In genomic region chr1:190111741-190112140, GRCm38 (mm10) we compare ENCODE assay signal across 23 mouse cellular contexts. TPM values are rescaled to one million over a fixed set of nuclear protein-coding genes. Genes with fewer than 3 reads are reported as not detected.
DNase-seq lines count a peak whose midpoint lies in the region; TF ChIP-seq lines count a peak whose summit lies in the region.
"Had no signal": no experiment of that assay in that cellular context is flagged by ENCODE, and none has a peak within 500 bp of the region (broad histone marks: within the 10 kb centered on the region; RNA-seq: fewer than 3 reads in every experiment).

No protein-coding gene starts in this region.

- no peak for TF ChIP-seq POLR2A in liver, adult 2 months (IDR thresholded peaks at IDR 0.05; ENCODE audit: extremely low read depth, insufficient read depth, low read length)

- no peaks in the 10 kb centered on the region for H3K79me2 ChIP-seq in liver, adult 2 months (ENCODE audit: control insufficient read depth, insufficient read depth, low read length)

- 36% methylated on average over 6 of the region's 6 CpGs for WGBS in liver, adult 2 months

- no peak for TF ChIP-seq CTCF in liver, adult 2 months (IDR thresholded peaks at IDR 0.05; ENCODE audit: low read depth, low read length)

- no peak overlapping the region for H3K4me3 ChIP-seq in liver, adult 2 months (ENCODE audit: insufficient read depth, low read depth, low read length)
- H3K4me3 ChIP-seq: embryonic facial prominence, embryonic 13.5 days; embryonic facial prominence, embryonic 15.5 days; erythroblast, embryonic 14.5 days; forebrain, embryonic 10.5 days; forebrain, embryonic 12.5 days had no signal

- DNase-seq in heart, adult 11 months, result peak; percentile 64
- no peak for DNase-seq in heart, postnatal 25 days (ENCODE audit: low spot score)
- DNase-seq in liver, adult 2 months (ENCODE audit: extremely low read depth, low read depth, low spot score), result peak; percentile 60
- DNase-seq in liver, result no peak
- peak; percentile 4 for DNase-seq in NIH3T3 (ENCODE audit: low read depth)
- DNase-seq in yolk sac, embryonic 10.5 days (ENCODE audit: low spot score), result no peak
- DNase-seq: adrenal gland, postnatal 10 days; adrenal gland, postnatal 25 days; B cell, adult 2 months; cerebellum, adult 11 months; cerebellum, adult 18-20 months; cerebellum, adult 8-10 months; cerebellum, adult 9-11 months; cerebellum, postnatal 14 days; cerebellum, postnatal 36 days; embryo, embryonic 11 days had no signal

- H3K4me1 ChIP-seq in liver, adult 2 months (ENCODE audit: control insufficient read depth, insufficient read depth, low read length), result peaks cover 5% of the 10 kb centered on the region; the same call in 1 of the 2 replicates
- H3K4me1 ChIP-seq: embryonic facial prominence, embryonic 13.5 days; embryonic facial prominence, embryonic 15.5 days; forebrain, embryonic 12.5 days had no signal

- peak overlapping the region; percentile 82 for H3K27ac ChIP-seq in liver, adult 2 months (replicated peaks; ENCODE audit: insufficient read depth, low read depth, low read length)
- H3K27ac ChIP-seq: embryonic facial prominence, embryonic 13.5 days; embryonic facial prominence, embryonic 15.5 days; forebrain, embryonic 10.5 days; forebrain, embryonic 12.5 days had no signal

- H3K27me3 ChIP-seq in liver, adult 2 months (ENCODE audit: control insufficient read depth, insufficient read depth, low read length), result no peaks in the 10 kb centered on the region
- H3K27me3 ChIP-seq: embryonic facial prominence, embryonic 13.5 days; embryonic facial prominence, embryonic 15.5 days; forebrain, embryonic 12.5 days had no signal

- intact Hi-C loops in heart, postnatal 25 days (cut with DNase I), result no loop called here

- no peak overlapping the region for H3K9ac ChIP-seq in liver, adult 2 months (ENCODE audit: low read depth, low read length)
- H3K9ac ChIP-seq: embryonic facial prominence, embryonic 13.5 days; embryonic facial prominence, embryonic 15.5 days; forebrain, embryonic 12.5 days had no signal

- no peaks in the 10 kb centered on the region for H3K36me3 ChIP-seq in liver, adult 2 months (ENCODE audit: control insufficient read depth, insufficient read depth, low read length)
- H3K36me3 ChIP-seq: embryonic facial prominence, embryonic 13.5 days; embryonic facial prominence, embryonic 15.5 days; forebrain, embryonic 10.5 days; forebrain, embryonic 12.5 days; G1E had no signal

RNA-seq across cellular contexts. Expression of gene Prox1, which starts 58.8 kb away (rescaled TPM):
- total RNA-seq in heart, postnatal 25 days (2021), result 10 to 100 TPM; 48.8 to 48.9 TPM
- total RNA-seq in liver, adult 2 months (2014; rRNA removed), result 20.1 and 27.1 TPM in 2 replicates
- polyA plus RNA-seq in liver, adult 2 months (2012; rRNA removed), result 22.2 and 23.0 TPM in 2 replicates
- total RNA-seq: common myeloid progenitor, adult 5-6 weeks had no signal
- polyA plus RNA-seq: G1E had no signal

Comparison
In these comparisons a context has a peak if more than half of its experiments do, and no peak if none do; other contexts are left out.
1. DNase-seq: peak in heart, adult 11 months (single experiment), liver, adult 2 months (single experiment) and NIH3T3 (single experiment); none in heart, postnatal 25 days (single experiment), liver (single experiment) and yolk sac, embryonic 10.5 days (single experiment).